Comparison of ENCODE assay signal across 24 mouse cellular contexts in the genomic region with DNA sequence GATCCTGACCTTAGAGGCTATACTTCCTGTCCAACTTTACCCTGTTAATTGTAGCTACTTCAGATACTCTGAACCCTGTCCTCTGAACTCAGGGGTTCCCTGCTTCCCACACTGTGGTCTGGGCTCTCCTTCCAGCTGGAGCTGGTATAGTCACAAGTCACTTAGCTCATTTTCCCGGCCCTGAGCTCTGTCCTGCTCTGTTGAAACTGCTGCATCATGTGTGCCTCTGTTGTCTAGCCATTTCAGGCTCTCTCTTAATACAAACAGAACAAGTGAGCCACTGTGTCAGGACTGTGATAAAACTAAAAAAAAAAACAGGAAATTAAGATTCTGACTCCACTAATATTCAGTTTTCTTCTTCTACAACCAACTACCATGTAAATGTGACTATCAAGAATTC. TPM values are rescaled to one million over a fixed set of nuclear protein-coding genes. Genes with fewer than 3 reads are reported as not detected.
"Had no signal": no experiment of that assay in that cellular context is flagged by ENCODE, and none has a peak within 500 bp of the region (broad histone marks: within the 10 kb centered on the region; RNA-seq: fewer than 3 reads in every experiment).

No protein-coding gene starts in this region.

- DNase-seq: layer of hippocampus, postnatal 36 days; left cerebral cortex, postnatal 4 days; liver, postnatal 0 days; lung, embryonic 14.5 days; right cerebral cortex, postnatal 25 days; thymus, adult 18-20 months; thymus, postnatal 36 days had no signal

- H3K4me2 ChIP-seq: kidney, embryonic 15.5 days; limb, embryonic 12.5 days; limb, embryonic 15.5 days; liver, embryonic 11.5 days; lung, embryonic 14.5 days; midbrain, embryonic 12.5 days; midbrain, embryonic 15.5 days; neural tube, embryonic 12.5 days; neural tube, embryonic 15.5 days had no signal

- H3K9me3 ChIP-seq: kidney, embryonic 15.5 days; limb, embryonic 15.5 days; midbrain, embryonic 15.5 days; neural tube, embryonic 12.5 days; neural tube, embryonic 15.5 days had no signal

- H3K27me3 ChIP-seq: kidney, embryonic 15.5 days; limb, embryonic 12.5 days; limb, embryonic 15.5 days; midbrain, embryonic 12.5 days; midbrain, embryonic 15.5 days; neural tube, embryonic 12.5 days; neural tube, embryonic 15.5 days had no signal

- H3K27ac ChIP-seq: kidney, embryonic 15.5 days; left cerebral cortex, adult 2 months; limb, embryonic 12.5 days; limb, embryonic 15.5 days; liver, embryonic 14.5 days; macrophage; midbrain, embryonic 12.5 days; midbrain, embryonic 15.5 days; neural tube, embryonic 12.5 days; neural tube, embryonic 15.5 days had no signal

- H3K36me3 ChIP-seq: kidney, embryonic 15.5 days; limb, embryonic 12.5 days; limb, embryonic 15.5 days; midbrain, embryonic 12.5 days; midbrain, embryonic 15.5 days; neural tube, embryonic 12.5 days; neural tube, embryonic 15.5 days had no signal

- H3K4me1 ChIP-seq: limb, embryonic 15.5 days; midbrain, embryonic 12.5 days; midbrain, embryonic 15.5 days; neural tube, embryonic 12.5 days; neural tube, embryonic 15.5 days had no signal

- H3K4me3 ChIP-seq: kidney, embryonic 15.5 days; left cerebral cortex, adult 2 months; limb, embryonic 12.5 days; limb, embryonic 15.5 days; midbrain, embryonic 12.5 days; midbrain, embryonic 15.5 days; neural tube, embryonic 12.5 days; neural tube, embryonic 15.5 days had no signal

- H3K9ac ChIP-seq: kidney, embryonic 15.5 days; limb, embryonic 12.5 days; limb, embryonic 15.5 days; liver, embryonic 14.5 days; liver, postnatal 0 days; lung, embryonic 14.5 days; midbrain, embryonic 12.5 days; midbrain, embryonic 15.5 days; neural tube, embryonic 12.5 days; neural tube, embryonic 15.5 days had no signal

- ATAC-seq: inflammation-experienced regulatory T-cells, adult 6 months; liver, postnatal 0 days; lung, postnatal 0 days; midbrain, embryonic 15.5 days had no signal

RNA-seq across cellular contexts. Expression of gene Dnase1, which starts 10.1 kb away (rescaled TPM):
- total RNA-seq: layer of hippocampus, adult 8-10 months; layer of hippocampus, postnatal 10 days; layer of hippocampus, postnatal 36 days; left cerebral cortex, adult 2 months; left cerebral cortex, postnatal 14 days; left cerebral cortex, postnatal 4 days had no signal
- polyA plus RNA-seq: macrophage; urinary bladder, adult 2 months had no signal
